ENCODE assay signal across 41 mouse cellular contexts in the genomic region with DNA sequence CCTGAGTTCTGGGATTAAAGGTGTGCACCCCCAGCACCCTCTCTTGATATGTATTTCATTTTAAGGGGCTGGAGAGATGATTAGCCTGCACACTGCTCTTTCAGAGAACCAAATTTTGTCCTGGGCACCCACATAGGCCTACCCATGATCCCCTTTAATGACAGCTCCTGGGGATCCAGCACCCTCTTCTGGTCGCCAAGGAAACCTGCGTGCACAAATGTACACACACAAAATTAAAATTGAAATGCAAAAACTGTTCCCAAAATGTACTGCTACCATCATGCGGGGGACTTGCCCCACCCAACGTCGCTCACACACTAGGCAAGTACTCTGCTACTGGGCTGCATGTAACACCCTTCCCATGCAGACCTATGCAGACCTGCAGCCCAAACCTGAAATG. TPM values are rescaled to one million over a fixed set of nuclear protein-coding genes. Genes with fewer than 3 reads are reported as not detected.
A peak's percentile ranks its signal among the peaks of the same experiment; 100 is the strongest.
DNase-seq lines count a peak whose midpoint lies in the region; ATAC-seq and TF ChIP-seq lines count a peak whose summit lies in the region.
"Had no signal": no experiment of that assay in that cellular context is flagged by ENCODE, and none has a peak within 500 bp of the region (broad histone marks: within the 10 kb centered on the region; RNA-seq: fewer than 3 reads in every experiment).

No protein-coding gene starts in this region.

- no peak overlapping the region for H3K9ac ChIP-seq in MEL (ENCODE audit: control insufficient read depth, low read depth, low read length, poor library complexity, severe bottlenecking)
- H3K9ac ChIP-seq in hindbrain, embryonic 14.5 days = no peak overlapping the region
- H3K9ac ChIP-seq in midbrain, embryonic 14.5 days (replicated peaks; ENCODE audit: low read length) = no peak overlapping the region
- H3K9ac ChIP-seq: embryonic facial prominence, embryonic 13.5 days; forebrain, embryonic 15.5 days; heart, embryonic 13.5 days; hindbrain, embryonic 15.5 days; limb, embryonic 13.5 days; liver, embryonic 13.5 days; lung, embryonic 15.5 days; midbrain, embryonic 13.5 days; stomach, embryonic 15.5 days had no signal

- peak; percentile 80 for TF ChIP-seq RAD21 in MEL (IDR thresholded peaks at IDR 0.05; ENCODE audit: low read depth, low read length)

- no peaks in the 10 kb centered on the region for H3K27me3 ChIP-seq in cerebellum, adult 2 months (ENCODE audit: control insufficient read depth, insufficient read depth, low read length)
- no peaks in the 10 kb centered on the region for H3K27me3 ChIP-seq in MEL (ENCODE audit: control insufficient read depth in 1 of 2, insufficient read depth in 2 of 2, low read length in 2 of 2)
- H3K27me3 ChIP-seq in hindbrain, embryonic 14.5 days (ENCODE audit: control insufficient read depth, insufficient read depth, low read length) = peaks cover 55% of the 10 kb centered on the region
- H3K27me3 ChIP-seq in midbrain, embryonic 14.5 days (ENCODE audit: control insufficient read depth, insufficient read depth, low read length) = peaks cover 50% of the 10 kb centered on the region

- ATAC-seq in hindbrain, embryonic 14.5 days (ENCODE audit: low FRiP score) = no peak
- no peak for ATAC-seq in midbrain, embryonic 14.5 days (ENCODE audit: low FRiP score, low TSS enrichment)
- ATAC-seq: forebrain, embryonic 15.5 days; inflammation-experienced regulatory T-cells, adult 6 months; midbrain, embryonic 13.5 days had no signal

- no peak overlapping the region for H3K4me2 ChIP-seq in hindbrain, embryonic 14.5 days (replicated peaks)
- no peak overlapping the region for H3K4me2 ChIP-seq in midbrain, embryonic 14.5 days (ENCODE audit: low read length)
- H3K4me2 ChIP-seq: embryonic facial prominence, embryonic 13.5 days; forebrain, embryonic 15.5 days; heart, embryonic 13.5 days; hindbrain, embryonic 15.5 days; limb, embryonic 13.5 days; liver, embryonic 13.5 days; lung, embryonic 15.5 days; midbrain, embryonic 13.5 days; stomach, embryonic 15.5 days had no signal

- H3K36me3 ChIP-seq in MEL (ENCODE audit: control insufficient read depth in 1 of 2, insufficient read depth in 2 of 2, low read length in 2 of 2) = 0 out of 4 replicates have a peak, but pooled peaks cover 0 to 2% of the 10 kb centered on the region in 2 experiments
- H3K36me3 ChIP-seq in hindbrain, embryonic 14.5 days (replicated peaks; ENCODE audit: control insufficient read depth, insufficient read depth) = no peaks in the 10 kb centered on the region
- no peaks in the 10 kb centered on the region for H3K36me3 ChIP-seq in midbrain, embryonic 14.5 days (ENCODE audit: control insufficient read depth, insufficient read depth, low read length)
- H3K36me3 ChIP-seq: embryonic facial prominence, embryonic 13.5 days; forebrain, embryonic 10.5 days; forebrain, embryonic 15.5 days; heart, embryonic 13.5 days; hindbrain, embryonic 15.5 days; limb, embryonic 13.5 days; liver, embryonic 13.5 days; lung, embryonic 15.5 days; midbrain, embryonic 13.5 days; stomach, embryonic 15.5 days had no signal

- peaks cover 9% of the 10 kb centered on the region; the same call in 1 of the 2 replicates for H3K4me1 ChIP-seq in cerebellum, adult 2 months (ENCODE audit: control insufficient read depth, insufficient read depth, low read length)
- H3K4me1 ChIP-seq in MEL (ENCODE audit: control insufficient read depth in 1 of 2, insufficient read depth in 2 of 2, low read length in 2 of 2) = peaks cover 0 to 10% of the 10 kb centered on the region in 2 experiments; a peak in 1 of 4 replicates
- 0 out of 2 replicates have a peak, but pooled peaks cover 4% of the 10 kb centered on the region for H3K4me1 ChIP-seq in hindbrain, embryonic 14.5 days (replicated peaks; ENCODE audit: control insufficient read depth, insufficient read depth, low read length)
- H3K4me1 ChIP-seq in midbrain, embryonic 14.5 days (ENCODE audit: control insufficient read depth, insufficient read depth, low read length) = peaks cover 6% of the 10 kb centered on the region; the same call in 1 of the 2 replicates

- 87% methylated on average over 5 of the region's 5 CpGs for WGBS in cerebellum, adult 2 months
- 81% methylated on average over 5 of the region's 5 CpGs for WGBS in hindbrain, embryonic 14.5 days
- whole genome bisulfite sequencing in midbrain, embryonic 14.5 days = 86% methylated on average over 5 of the region's 5 CpGs

- no peaks in the 10 kb centered on the region for H3K9me3 ChIP-seq in MEL (replicated peaks; ENCODE audit: insufficient read depth, low read length)
- no peaks in the 10 kb centered on the region for H3K9me3 ChIP-seq in hindbrain, embryonic 14.5 days (ENCODE audit: control insufficient read depth, low read length)
- H3K9me3 ChIP-seq in midbrain, embryonic 14.5 days (ENCODE audit: control insufficient read depth, low read length) = no peaks in the 10 kb centered on the region
- H3K9me3 ChIP-seq: embryonic facial prominence, embryonic 13.5 days; forebrain, embryonic 10.5 days; forebrain, embryonic 15.5 days; heart, embryonic 13.5 days; hindbrain, embryonic 15.5 days; limb, embryonic 13.5 days; liver, embryonic 13.5 days; lung, embryonic 15.5 days; megakaryocyte, embryonic 14.5 days; midbrain, embryonic 13.5 days; stomach, embryonic 15.5 days had no signal

- H3K27ac ChIP-seq in cerebellum, adult 2 months (ENCODE audit: insufficient read depth, low read length) = no peak overlapping the region
- H3K27ac ChIP-seq in layer of hippocampus, adult 2 months = no peak overlapping the region
- H3K27ac ChIP-seq in MEL (ENCODE audit: control insufficient read depth, low read depth, low read length) = no peak overlapping the region
- H3K27ac ChIP-seq in hindbrain, embryonic 14.5 days = no peak overlapping the region
- no peak overlapping the region for H3K27ac ChIP-seq in midbrain, embryonic 14.5 days (replicated peaks; ENCODE audit: low read depth, low read length)
- H3K27ac ChIP-seq: embryonic facial prominence, embryonic 13.5 days; forebrain, embryonic 10.5 days; forebrain, embryonic 15.5 days; heart, embryonic 13.5 days; hindbrain, embryonic 15.5 days; limb, embryonic 13.5 days; liver, embryonic 13.5 days; lung, embryonic 15.5 days; midbrain, embryonic 13.5 days; stomach, embryonic 15.5 days had no signal

- TF ChIP-seq POLR2A in cerebellum, adult 2 months (IDR thresholded peaks at IDR 0.05; ENCODE audit: borderline replicate concordance, insufficient read depth, low read length) = no peak
- TF ChIP-seq POLR2A in MEL (IDR thresholded peaks at IDR 0.05; ENCODE audit: control insufficient read depth in 1 of 2, insufficient read depth in 1 of 2, low read depth in 1 of 2, low read length in 2 of 2, poor library complexity in 1 of 2) = no peak

- no peak for DNase-seq in cerebellum, adult 2 months
- no peak for DNase-seq in cerebellum, adult 8-10 months
- DNase-seq in layer of hippocampus, adult 2 months (ENCODE audit: low spot score in 2 of 2) = no peak
- DNase-seq in layer of hippocampus, postnatal 10 days (ENCODE audit: low spot score in 2 of 2) = no peak
- peak; percentile 51 for DNase-seq in 416B (ENCODE audit: low read depth)
- DNase-seq in MEL (ENCODE audit: low read depth, low spot score) = peak; percentile 58
- DNase-seq in hindbrain, embryonic 14.5 days (ENCODE audit: low spot score) = no peak
- DNase-seq in midbrain, embryonic 14.5 days = no peak
- DNase-seq: adrenal gland, adult 8-10 months; cerebellum, adult 9-11 months; gastrocnemius, postnatal 25 days; heart, adult 11 months; heart, postnatal 10 days; kidney, adult 8-10 months; kidney, postnatal 14 days; liver, embryonic 13.5 days; lung, postnatal 36 days; right cerebral cortex, postnatal 14 days; thymus, postnatal 14 days had no signal

- no peak overlapping the region for H3K4me3 ChIP-seq in cerebellum, adult 2 months (replicated peaks; ENCODE audit: insufficient read depth, low read depth, low read length)
- no peak overlapping the region for H3K4me3 ChIP-seq in layer of hippocampus, adult 2 months
- no peak overlapping the region for H3K4me3 ChIP-seq in MEL (ENCODE audit: control insufficient read depth in 1 of 2, insufficient read depth in 1 of 2, low read depth in 2 of 2, low read length in 2 of 2)
- no peak overlapping the region for H3K4me3 ChIP-seq in hindbrain, embryonic 14.5 days (replicated peaks; ENCODE audit: low read length)
- no peak overlapping the region for H3K4me3 ChIP-seq in midbrain, embryonic 14.5 days (replicated peaks; ENCODE audit: low read depth, low read length)
- H3K4me3 ChIP-seq: embryonic facial prominence, embryonic 13.5 days; forebrain, embryonic 10.5 days; forebrain, embryonic 15.5 days; heart, embryonic 13.5 days; hindbrain, embryonic 15.5 days; limb, embryonic 13.5 days; liver, embryonic 13.5 days; lung, embryonic 15.5 days; megakaryocyte, embryonic 14.5 days; midbrain, embryonic 13.5 days; stomach, embryonic 15.5 days had no signal

- 0 out of 2 replicates have a peak, but pooled peaks have one; percentile 6 for TF ChIP-seq CTCF in cerebellum, adult 2 months (IDR thresholded peaks at IDR 0.05; ENCODE audit: borderline replicate concordance, insufficient read depth, low read depth, low read length)
- peak; percentile 28 for TF ChIP-seq CTCF in layer of hippocampus, adult 2 months (conservative IDR thresholded peaks at IDR 0.05)
- peak; percentile 60 to 77 (median 74) for TF ChIP-seq CTCF in MEL (IDR thresholded peaks at IDR 0.05 in 2 of 3, conservative IDR thresholded peaks at IDR 0.05 in 1 of 3; ENCODE audit: control insufficient read depth in 1 of 3, insufficient read depth in 1 of 3, low read depth in 2 of 3, low read length in 3 of 3, poor library complexity in 1 of 3, severe bottlenecking in 1 of 3)

- TF ChIP-seq EP300 in MEL (IDR thresholded peaks at IDR 0.05; ENCODE audit: low read depth in 1 of 2, low read length in 2 of 2) = no peak

- no peaks in the 10 kb centered on the region for H3K79me2 ChIP-seq in MEL (ENCODE audit: control insufficient read depth, insufficient read depth, low read length, poor library complexity)

RNA-seq across cellular contexts. Expression of a gene that starts 1.0 kb away (rescaled TPM):
- 0.33 and 0.67 TPM in 2 replicates for polyA plus RNA-seq in cerebellum, adult 2 months (2012; rRNA removed)
- total RNA-seq in layer of hippocampus, adult 2 months (2021) = not detected
- not detected for total RNA-seq in layer of hippocampus, postnatal 10 days (2021)
- total RNA-seq in MEL (2012; rRNA removed) = not detected in 2 replicates
- under 1 TPM in 1 of 2 experiments, not detected in 1; 0.14 TPM for polyA plus RNA-seq in MEL (2012; ENCODE audit: insufficient read depth in 1 of 2, insufficient read length in 2 of 2, low read depth in 1 of 2, low replicate concordance in 2 of 2, missing spikeins in 1 of 2)
- polyA plus RNA-seq in hindbrain, embryonic 14.5 days (2014; fragmentation: Nextera tagmentation; extraction: Ambion mirVana) = 0.87 TPM in 1 of 2 replicates, not detected in the other
- polyA plus RNA-seq in midbrain, embryonic 14.5 days (2014; fragmentation: Nextera tagmentation; extraction: Ambion mirVana) = 0.59 TPM in 1 of 2 replicates, not detected in the other
- total RNA-seq: adrenal gland, adult 8-10 months; adrenal gland, postnatal 4 days; common myeloid progenitor, adult 5-6 weeks; gastrocnemius, adult 18-20 months; gastrocnemius, postnatal 25 days; hematopoietic stem cell, adult 5-6 weeks; layer of hippocampus, adult 18-20 months; layer of hippocampus, postnatal 25 days; monocyte, adult 5-6 weeks had no signal
- polyA plus RNA-seq: embryonic facial prominence, embryonic 13.5 days; forebrain, embryonic 10.5 days; frontal cortex, adult 2 months; heart, embryonic 13.5 days; hindbrain, embryonic 15.5 days; inflammation-experienced regulatory T-cells, adult 6 months; limb, embryonic 13.5 days; liver, embryonic 13.5 days; lung, embryonic 15.5 days; midbrain, embryonic 13.5 days; neural tube, embryonic 14.5 days; small intestine, adult 2 months; stomach, embryonic 15.5 days had no signal

RNA-seq across cellular contexts. Expression of a gene that starts 7.4 kb away (rescaled TPM):
- not detected in 2 replicates for polyA plus RNA-seq in cerebellum, adult 2 months (2012; rRNA removed)
- 1 to 10 TPM; 2.1 to 2.6 TPM for total RNA-seq in layer of hippocampus, adult 2 months (2021)
- not detected for total RNA-seq in layer of hippocampus, postnatal 10 days (2021)
- total RNA-seq in MEL (2012; rRNA removed) = not detected in 2 replicates
- not detected for polyA plus RNA-seq in MEL (2012; ENCODE audit: insufficient read depth in 1 of 2, insufficient read length in 2 of 2, low read depth in 1 of 2, low replicate concordance in 2 of 2, missing spikeins in 1 of 2)
- not detected in 2 replicates for polyA plus RNA-seq in hindbrain, embryonic 14.5 days (2014; fragmentation: Nextera tagmentation; extraction: Ambion mirVana)
- polyA plus RNA-seq in midbrain, embryonic 14.5 days (2014; fragmentation: Nextera tagmentation; extraction: Ambion mirVana) = 0.70 TPM in 1 of 2 replicates, not detected in the other
- total RNA-seq: adrenal gland, adult 8-10 months; adrenal gland, postnatal 4 days; common myeloid progenitor, adult 5-6 weeks; ES-E14; gastrocnemius, adult 18-20 months; gastrocnemius, postnatal 25 days; hematopoietic stem cell, adult 5-6 weeks; monocyte, adult 5-6 weeks had no signal
- polyA plus RNA-seq: embryonic facial prominence, embryonic 13.5 days; forebrain, embryonic 10.5 days; heart, embryonic 13.5 days; hindbrain, embryonic 15.5 days; inflammation-experienced regulatory T-cells, adult 6 months; limb, embryonic 13.5 days; liver, embryonic 13.5 days; lung, embryonic 15.5 days; midbrain, embryonic 13.5 days; small intestine, adult 2 months; stomach, embryonic 15.5 days had no signal

RNA-seq across cellular contexts. Expression of a gene that starts 11.4 kb away (rescaled TPM):
- 95.6 and 95.9 TPM in 2 replicates for polyA plus RNA-seq in cerebellum, adult 2 months (2012; rRNA removed)
- total RNA-seq in layer of hippocampus, adult 2 months (2021) = 10 to 100 TPM; 82.5 to 86.7 TPM
- total RNA-seq in layer of hippocampus, postnatal 10 days (2021) = 10 to 100 TPM; 73.6 to 81.5 TPM
- 108 and 121 TPM in 2 replicates for total RNA-seq in MEL (2012; rRNA removed)
- 100 to 1,000 TPM in 1 of 2 experiments, not detected in 1; 154 TPM for polyA plus RNA-seq in MEL (2012; ENCODE audit: insufficient read depth in 1 of 2, insufficient read length in 2 of 2, low read depth in 1 of 2, low replicate concordance in 2 of 2, missing spikeins in 1 of 2)
- 96.8 and 107 TPM in 2 replicates for polyA plus RNA-seq in hindbrain, embryonic 14.5 days (2014; fragmentation: Nextera tagmentation; extraction: Ambion mirVana)
- polyA plus RNA-seq in midbrain, embryonic 14.5 days (2014; fragmentation: Nextera tagmentation; extraction: Ambion mirVana) = 98.4 and 112 TPM in 2 replicates

RNA-seq across cellular contexts. Expression of a gene that starts 54.9 kb away (rescaled TPM):
- 5.4 and 5.7 TPM in 2 replicates for polyA plus RNA-seq in cerebellum, adult 2 months (2012; rRNA removed)
- total RNA-seq in layer of hippocampus, adult 2 months (2021) = 1 to 10 TPM; 8.8 to 8.9 TPM
- 1 to 10 TPM; 8.1 to 8.7 TPM for total RNA-seq in layer of hippocampus, postnatal 10 days (2021)
- 13.6 and 15.3 TPM in 2 replicates for total RNA-seq in MEL (2012; rRNA removed)
- polyA plus RNA-seq in MEL (2012; ENCODE audit: insufficient read depth in 1 of 2, insufficient read length in 2 of 2, low read depth in 1 of 2, low replicate concordance in 2 of 2, missing spikeins in 1 of 2) = 10 to 100 TPM in 1 of 2 experiments, not detected in 1; 11.7 TPM
- 11.5 and 12.8 TPM in 2 replicates for polyA plus RNA-seq in hindbrain, embryonic 14.5 days (2014; fragmentation: Nextera tagmentation; extraction: Ambion mirVana)
- polyA plus RNA-seq in midbrain, embryonic 14.5 days (2014; fragmentation: Nextera tagmentation; extraction: Ambion mirVana) = 7.4 and 13.8 TPM in 2 replicates

RNA-seq across cellular contexts. Expression of a gene that starts 54.9 kb away (rescaled TPM):
- polyA plus RNA-seq in cerebellum, adult 2 months (2012; rRNA removed) = 9.6 and 9.8 TPM in 2 replicates
- total RNA-seq in layer of hippocampus, adult 2 months (2021) = 10 to 100 TPM; 11.0 to 11.7 TPM
- total RNA-seq in layer of hippocampus, postnatal 10 days (2021) = 1 to 10 TPM; 7.4 to 8.2 TPM
- 5.1 and 5.4 TPM in 2 replicates for total RNA-seq in MEL (2012; rRNA removed)
- polyA plus RNA-seq in MEL (2012; ENCODE audit: insufficient read depth in 1 of 2, insufficient read length in 2 of 2, low read depth in 1 of 2, low replicate concordance in 2 of 2, missing spikeins in 1 of 2) = 10 to 100 TPM in 1 of 2 experiments, not detected in 1; 11.2 TPM
- 9.7 and 12.6 TPM in 2 replicates for polyA plus RNA-seq in hindbrain, embryonic 14.5 days (2014; fragmentation: Nextera tagmentation; extraction: Ambion mirVana)
- polyA plus RNA-seq in midbrain, embryonic 14.5 days (2014; fragmentation: Nextera tagmentation; extraction: Ambion mirVana) = 10.6 and 13.0 TPM in 2 replicates

Comparison
In these comparisons a context has a peak if more than half of its experiments do, and no peak if none do; other contexts are left out.
1. DNase-seq: peak in 416B (single experiment) and MEL (single experiment); none in cerebellum, adult 2 months (0 of 2), cerebellum, adult 8-10 months (single experiment), layer of hippocampus, adult 2 months (0 of 2), layer of hippocampus, postnatal 10 days (0 of 2), hindbrain, embryonic 14.5 days (single experiment) and midbrain, embryonic 14.5 days (single experiment).
2. CTCF ChIP-seq: peak in every context shown above with its lines; median percentile 74 in MEL; 28 in layer of hippocampus, adult 2 months; 6 in cerebellum, adult 2 months.